Mouse (Mus musculus) MEL (cell line): ENCODE measurements around the gene Ndufaf8. TPM values are rescaled to one million over a fixed set of nuclear protein-coding genes. Genes with fewer than 3 reads are reported as not detected.
A peak's percentile ranks its signal among the peaks of the same experiment; 100 is the strongest.

Source experiments
- DNase-seq: peaks from one replicate; pipeline ENCODE4 v3.0.0; 2011; ENCODE audit warnings: low read depth, low spot score
- H3K27ac ChIP-seq: 2 replicates; pipeline ENCODE4 v1.5.1; 2012; ENCODE audit warnings: low read depth, mild to moderate bottlenecking, control low read depth, low read length, moderate library complexity; ENCODE audit not compliant: control insufficient read depth
- H3K27me3 ChIP-seq, 2 experiments: fragments of 150-350 bp in 1 of 2; sonication (generic) in 1 of 2; 2 replicates each; pipeline ENCODE4 v1.6.1; 2012; ENCODE audit warnings: low read length in 2 of 2, mild to moderate bottlenecking in 2 of 2, improper control_type of control experiment in 1 of 2, moderate library complexity in 1 of 2; ENCODE audit not compliant: insufficient read depth in 2 of 2, control insufficient read depth in 1 of 2
- H3K36me3 ChIP-seq, 2 experiments: 2 replicates each; pipeline ENCODE4 v1.6.1; 2012 to 2014; ENCODE audit warnings: low read length in 2 of 2, improper control_type of control experiment in 1 of 2, inconsistent platforms in 1 of 2, mild to moderate bottlenecking in 1 of 2; ENCODE audit not compliant: insufficient read depth in 2 of 2, control insufficient read depth in 1 of 2
- H3K4me1 ChIP-seq, 2 experiments: fragments of 150-350 bp in 1 of 2; sonication (generic) in 1 of 2; 2 replicates each; pipeline ENCODE4 v1.6.1; 2012; ENCODE audit warnings: low read length in 2 of 2, improper control_type of control experiment in 1 of 2, mild to moderate bottlenecking in 1 of 2; ENCODE audit not compliant: insufficient read depth in 2 of 2, control insufficient read depth in 1 of 2
- H3K4me3 ChIP-seq, 2 experiments: fragments of 150-350 bp in 1 of 2; sonication (generic) in 1 of 2; 2 replicates each; pipeline ENCODE4 v1.5.1; 2012; ENCODE audit warnings: low read depth in 2 of 2, low read length in 2 of 2, mild to moderate bottlenecking in 2 of 2, moderate library complexity in 2 of 2, control low read depth in 1 of 2, improper control_type of control experiment in 1 of 2; ENCODE audit not compliant: control insufficient read depth in 1 of 2, insufficient read depth in 1 of 2
- H3K79me2 ChIP-seq: 2 replicates; pipeline ENCODE4 v1.6.1; 2012; ENCODE audit warnings: mild to moderate bottlenecking, low read length, moderate library complexity; ENCODE audit not compliant: control insufficient read depth, poor library complexity, insufficient read depth
- H3K9ac ChIP-seq: 2 replicates; pipeline ENCODE4 v1.6.1; 2012; ENCODE audit warnings: low read depth, mild to moderate bottlenecking, control low read depth, low read length, moderate library complexity; ENCODE audit not compliant: control insufficient read depth, poor library complexity, severe bottlenecking
- H3K9me3 ChIP-seq: fragments of 150-350 bp; sonication (generic); replicated peaks from 2 replicates; pipeline ENCODE4 v1.6.1; 2012; ENCODE audit warnings: mild to moderate bottlenecking, low read length, improper control_type of control experiment, moderate library complexity; ENCODE audit not compliant: insufficient read depth
- BHLHE40 ChIP-seq: IDR thresholded peaks from 2 replicates; pipeline ENCODE4 v1.6.1; 2012; ENCODE audit warnings: low read depth, mild to moderate bottlenecking, inconsistent platforms, low read length, improper control_type of control experiment, borderline replicate concordance
- CTCF ChIP-seq, 3 experiments: IDR thresholded peaks in 2 of 3; conservative IDR thresholded peaks in 1 of 3; 2 replicates each; pipeline ENCODE4 v1.5.1; 2011 to 2012; ENCODE audit warnings: low read length in 3 of 3, low read depth in 2 of 3, mild to moderate bottlenecking in 2 of 3, improper control_type of control experiment in 1 of 3, inconsistent platforms in 1 of 3, mixed read lengths in 1 of 3, moderate library complexity in 1 of 3; ENCODE audit not compliant: control insufficient read depth in 1 of 3, insufficient read depth in 1 of 3, poor library complexity in 1 of 3, severe bottlenecking in 1 of 3
- EP300 ChIP-seq, 2 experiments: IDR thresholded peaks; 2 replicates each; pipeline ENCODE4 v1.6.1; 2011; ENCODE audit warnings: improper control_type of control experiment in 2 of 2, low read length in 2 of 2, low read depth in 1 of 2, mild to moderate bottlenecking in 1 of 2
- HCFC1 ChIP-seq: IDR thresholded peaks from 2 replicates; pipeline ENCODE4 v1.6.1; 2012; ENCODE audit warnings: low read depth, mild to moderate bottlenecking, inconsistent platforms, low read length, improper control_type of control experiment, moderate library complexity
- MAX ChIP-seq: IDR thresholded peaks from 2 replicates; pipeline ENCODE4 v1.6.1; 2011; ENCODE audit warnings: low read length, improper control_type of control experiment
- MXI1 ChIP-seq: IDR thresholded peaks from 2 replicates; pipeline ENCODE4 v1.6.1; 2011; ENCODE audit warnings: mild to moderate bottlenecking, low read depth, low read length, improper control_type of control experiment
- MYC ChIP-seq: IDR thresholded peaks from 2 replicates; pipeline ENCODE4 v1.6.1; 2011; ENCODE audit warnings: low read depth, mild to moderate bottlenecking, low read length, improper control_type of control experiment, moderate library complexity
- NELFE ChIP-seq: IDR thresholded peaks from 2 replicates; pipeline ENCODE4 v1.6.1; 2011; ENCODE audit warnings: low read depth, low read length, improper control_type of control experiment
- NRF1 ChIP-seq: IDR thresholded peaks from 2 replicates; pipeline ENCODE4 v1.6.1; 2014; ENCODE audit warnings: low read depth, mild to moderate bottlenecking, inconsistent platforms, low read length, improper control_type of control experiment, moderate library complexity; ENCODE audit not compliant: poor library complexity, insufficient read depth, severe bottlenecking
- POLR2AphosphoS2 ChIP-seq: IDR thresholded peaks from 2 replicates; pipeline ENCODE4 v1.6.1; 2011; ENCODE audit warnings: low read length, improper control_type of control experiment
- POLR2AphosphoS5 ChIP-seq: IDR thresholded peaks from 2 replicates; pipeline ENCODE4 v1.6.1; 2012; ENCODE audit warnings: low read depth, borderline replicate concordance, mild to moderate bottlenecking, inconsistent platforms, low read length, moderate library complexity, mixed read lengths
- RAD21 ChIP-seq: IDR thresholded peaks from 2 replicates; pipeline ENCODE4 v1.6.1; 2011; ENCODE audit warnings: mild to moderate bottlenecking, low read depth, low read length, improper control_type of control experiment
- SIN3A ChIP-seq: IDR thresholded peaks from 2 replicates; pipeline ENCODE4 v1.6.1; 2012; ENCODE audit warnings: low read length, improper control_type of control experiment, inconsistent platforms
- SMC3 ChIP-seq: IDR thresholded peaks from 2 replicates; pipeline ENCODE4 v1.6.1; 2011; ENCODE audit warnings: low read depth, low read length, improper control_type of control experiment
- TBP ChIP-seq: IDR thresholded peaks from 2 replicates; pipeline ENCODE4 v1.8.0; 2011; ENCODE audit warnings: low read depth, low read length, improper control_type of control experiment
- UBTF ChIP-seq: IDR thresholded peaks from 2 replicates; pipeline ENCODE4 v1.6.1; 2012; ENCODE audit warnings: low read depth, mild to moderate bottlenecking, inconsistent platforms, low read length, improper control_type of control experiment, moderate library complexity, borderline replicate concordance; ENCODE audit not compliant: insufficient read depth
- USF2 ChIP-seq, 2 experiments: IDR thresholded peaks; 2 replicates each; pipeline ENCODE4 v1.6.1; 2011 to 2012; ENCODE audit warnings: improper control_type of control experiment in 2 of 2, low read length in 2 of 2, borderline replicate concordance in 1 of 2, inconsistent platforms in 1 of 2, low read depth in 1 of 2, mild to moderate bottlenecking in 1 of 2; ENCODE audit not compliant: insufficient read depth in 1 of 2
- ZC3H11A ChIP-seq: IDR thresholded peaks from 2 replicates; pipeline ENCODE4 v1.6.1; 2012; ENCODE audit warnings: low read depth, mild to moderate bottlenecking, inconsistent platforms, low read length, improper control_type of control experiment
- ZMIZ1 ChIP-seq: IDR thresholded peaks from 2 replicates; pipeline ENCODE4 v1.6.1; 2012; ENCODE audit warnings: low read depth, mild to moderate bottlenecking, inconsistent platforms, low read length, improper control_type of control experiment, moderate library complexity
- polyA plus RNA-seq, 2 experiments: library from polyadenylated mRNA; stranded (reverse) in 1 of 2; unstranded in 1 of 2; fragments of >175 nt in 1 of 2; fragments of >200 nt in 1 of 2; gene quantifications; 2 replicates each; pipeline versions ENCODE4 v1.2.1 to v1.2.4; 2012; ENCODE audit warnings: low replicate concordance in 2 of 2, low read depth in 1 of 2; ENCODE audit not compliant: insufficient read length in 2 of 2, insufficient read depth in 1 of 2, missing spikeins in 1 of 2
- total RNA-seq: library from RNA; depleted of rRNA; stranded (reverse); fragments of 300-350 nt; gene quantifications from 2 replicates; pipeline ENCODE4 v1.2.3, GENCODE M21; 2012

The Ndufaf8 gene
- total and polyA plus RNA-seq, 3 experiments = 77.6 to 120 TPM; not detected in 1

DNA sequence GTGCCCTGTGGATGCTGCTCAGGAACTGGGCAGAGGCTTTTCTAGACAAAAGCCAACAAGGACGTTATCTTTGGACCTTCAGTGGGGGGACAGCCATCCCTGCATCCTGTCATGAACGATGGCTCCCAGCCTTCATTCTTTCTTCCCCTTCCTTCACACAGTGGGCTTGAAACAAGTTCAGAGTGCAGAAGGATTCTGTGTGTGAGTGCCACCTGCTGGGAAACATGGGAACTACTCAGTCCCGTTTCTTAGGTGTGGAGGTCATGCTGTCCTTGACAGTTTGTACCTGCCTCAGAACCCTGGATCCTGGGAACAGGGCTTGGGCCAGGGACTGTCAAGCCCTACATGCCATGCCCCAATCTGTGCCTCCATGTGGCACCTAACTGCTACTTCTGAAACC, 2.3 kb downstream of the Ndufaf8 start:
- H3K27ac ChIP-seq = no peak overlapping the region
- no peaks in the 10 kb centered on the region for H3K27me3 ChIP-seq
- H3K79me2 ChIP-seq = peaks cover 11% of the 10 kb centered on the region
- TF ChIP-seq MAX = 0 out of 2 replicates have a peak, but pooled peaks have one; percentile 26
- TF ChIP-seq USF2 (IDR thresholded peaks at IDR 0.05; ENCODE audit: borderline replicate concordance in 1 of 2, insufficient read depth in 1 of 2, low read depth in 1 of 2, low read length in 2 of 2) = no peak
- peak; percentile 68 for TF ChIP-seq RAD21
- TF ChIP-seq SIN3A = peak; percentile 49
- peak; percentile 77 to 93 (median 89) for TF ChIP-seq CTCF (IDR thresholded peaks at IDR 0.05 in 2 of 3, conservative IDR thresholded peaks at IDR 0.05 in 1 of 3; ENCODE audit: control insufficient read depth in 1 of 3, insufficient read depth in 1 of 3, low read depth in 2 of 3, low read length in 3 of 3, poor library complexity in 1 of 3, severe bottlenecking in 1 of 3)
- TF ChIP-seq SMC3 = peak; percentile 76
- no peak for TF ChIP-seq MYC
- peak; percentile 27; the same call in 1 of the 2 replicates for TF ChIP-seq ZC3H11A
- no peak for TF ChIP-seq NELFE
- TF ChIP-seq EP300 (IDR thresholded peaks at IDR 0.05; ENCODE audit: low read depth in 1 of 2, low read length in 2 of 2) = no peak
- no peak for TF ChIP-seq ZMIZ1
- no peak overlapping the region for H3K4me3 ChIP-seq
- H3K36me3 ChIP-seq = peaks cover 0 to 5% of the 10 kb centered on the region in 2 experiments; a peak in 3 of 4 replicates
- peaks cover 0 to 7% of the 10 kb centered on the region in 2 experiments; a peak in 3 of 4 replicates for H3K4me1 ChIP-seq
- H3K9me3 ChIP-seq = no peaks in the 10 kb centered on the region
- peak; percentile 90 for DNase-seq
- H3K9ac ChIP-seq = no peak overlapping the region

DNA sequence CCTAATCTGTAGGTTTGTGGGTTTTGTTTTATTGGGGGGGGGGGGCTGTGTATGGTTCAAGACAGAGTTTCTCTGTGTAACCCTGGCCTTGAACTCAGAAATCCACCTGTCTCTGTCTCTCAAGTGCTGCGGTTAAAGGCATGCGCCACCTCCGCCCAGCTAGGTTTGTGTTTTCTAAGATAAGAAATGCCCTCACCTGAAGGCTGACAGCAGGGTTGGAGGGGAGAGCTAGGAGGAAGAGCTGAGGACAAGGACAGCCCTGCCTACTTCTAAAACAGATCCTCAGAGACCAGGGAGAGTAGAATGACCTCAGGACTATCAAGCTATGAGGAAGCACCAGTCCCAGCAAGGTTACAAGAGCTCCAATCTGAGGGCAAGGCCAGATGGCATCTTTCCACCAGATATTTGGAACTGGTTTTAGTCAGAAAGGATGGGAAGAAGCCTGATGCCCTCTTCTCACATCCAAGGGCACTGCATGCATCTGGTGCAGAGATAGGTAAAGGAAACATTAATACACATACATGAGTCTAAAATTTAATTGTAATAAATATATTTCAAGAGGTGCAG, 4.8 kb downstream of the Ndufaf8 start:
- Histone ChIP-seq H3K36me3 (no peaks in the 10 kb centered on the region; a peak in 2 of 4 replicates), H3K27ac (no peak overlapping the region)
- TF ChIP-seq POLR2AphosphoS2 = no peak
- TF ChIP-seq BHLHE40 = no peak
- TF ChIP-seq ZMIZ1 = no peak; the same call in 1 of the 2 replicates
- no peak for TF ChIP-seq UBTF
- TF ChIP-seq USF2 (IDR thresholded peaks at IDR 0.05; ENCODE audit: borderline replicate concordance in 1 of 2, insufficient read depth in 1 of 2, low read depth in 1 of 2, low read length in 2 of 2) = no peak
- TF ChIP-seq HCFC1 = no peak
- TF ChIP-seq TBP = no peak
- TF ChIP-seq NRF1 = no peak
- no peak for TF ChIP-seq NELFE
- TF ChIP-seq POLR2AphosphoS5 = no peak
- TF ChIP-seq MXI1 = no peak
- TF ChIP-seq SMC3 = no peak
- TF ChIP-seq, all 39 proteins: peak for 0
- peaks cover 5% of the 10 kb centered on the region for H3K79me2 ChIP-seq
- H3K4me1 ChIP-seq = no peaks in the 10 kb centered on the region; a peak in 1 of 4 replicates
- H3K9ac ChIP-seq = no peak overlapping the region
- DNase-seq = peak; percentile 21
- H3K4me3 ChIP-seq = no peak overlapping the region
- H3K9me3 ChIP-seq = no peaks in the 10 kb centered on the region
- no peaks in the 10 kb centered on the region for H3K27me3 ChIP-seq
